ENCODE assay signal across 19 mouse cellular contexts in the genomic region with DNA sequence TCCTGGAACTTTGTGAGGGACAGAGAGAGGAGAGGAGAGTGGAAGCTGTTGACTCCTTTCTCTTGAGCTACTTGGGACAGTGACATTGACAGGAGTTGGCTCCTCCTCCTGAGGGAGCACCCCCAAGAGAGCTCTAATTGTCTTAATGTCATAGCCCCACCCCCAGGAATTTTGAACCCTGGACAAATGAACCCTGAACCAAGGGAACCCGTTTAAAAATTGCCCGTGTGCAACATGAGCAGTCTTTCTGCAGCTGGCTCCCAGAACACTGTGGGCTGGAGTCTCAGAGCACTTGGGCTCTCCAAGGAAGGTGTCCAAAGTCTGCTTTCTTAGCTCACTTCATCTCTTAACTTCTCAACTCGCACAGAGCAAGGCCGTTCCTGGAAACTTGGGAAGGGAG.
A peak's percentile ranks its signal among the peaks of the same experiment; 100 is the strongest.
DNase-seq lines count a peak whose midpoint lies in the region.
"Had no signal": no experiment of that assay in that cellular context is flagged by ENCODE, and none has a peak within 500 bp of the region (broad histone marks: within the 10 kb centered on the region; RNA-seq: fewer than 3 reads in every experiment).

No protein-coding gene starts in this region.

- H3K9me3 ChIP-seq in embryonic facial prominence, embryonic 10.5 days, result no peaks in the 10 kb centered on the region
- H3K9me3 ChIP-seq: forebrain, embryonic 10.5 days; intestine, embryonic 15.5 days; lung, embryonic 15.5 days had no signal

- H3K27me3 ChIP-seq in embryonic facial prominence, embryonic 10.5 days (replicated peaks; ENCODE audit: low read depth, poor library complexity, severe bottlenecking), result 0 out of 2 replicates have a peak, but pooled peaks cover 2% of the 10 kb centered on the region
- H3K27me3 ChIP-seq: intestine, embryonic 15.5 days; liver, embryonic 13.5 days; lung, embryonic 15.5 days had no signal

- peak overlapping the region; percentile 72 for H3K27ac ChIP-seq in embryonic facial prominence, embryonic 10.5 days (replicated peaks)
- H3K27ac ChIP-seq: forebrain, embryonic 10.5 days; heart, adult 2 months; hindbrain, embryonic 14.5 days; intestine, embryonic 15.5 days; liver, embryonic 13.5 days; lung, embryonic 15.5 days; stomach, postnatal 0 days had no signal

- DNase-seq in kidney, adult 11 months, result peak; percentile 42
- DNase-seq in kidney, postnatal 10 days, result no peak
- no peak for DNase-seq in embryonic facial prominence, embryonic 10.5 days (ENCODE audit: low spot score)
- peak; percentile 57 for DNase-seq in kidney, adult 9 months
- DNase-seq in kidney, postnatal 25 days, result peak; percentile 8 to 41
- DNase-seq in heart, adult 8-10 months (ENCODE audit: low spot score), result no peak
- no peak for DNase-seq in layer of hippocampus, adult 9-11 months
- DNase-seq: adrenal gland, postnatal 36 days; cerebellum, adult 9-10 months; gastrocnemius, postnatal 36 days; heart, adult 2 months; liver, embryonic 13.5 days; thymus, adult 2 months; thymus, postnatal 4 days had no signal

- WGBS in embryonic facial prominence, embryonic 10.5 days, result 25% methylated on average over 4 of the region's 4 CpGs

- peaks cover 42% of the 10 kb centered on the region for H3K4me1 ChIP-seq in embryonic facial prominence, embryonic 10.5 days
- H3K4me1 ChIP-seq: liver, embryonic 13.5 days had no signal

- H3K4me3 ChIP-seq in embryonic facial prominence, embryonic 10.5 days, result no peak overlapping the region
- H3K4me3 ChIP-seq: forebrain, embryonic 10.5 days; heart, adult 2 months; intestine, embryonic 15.5 days; liver, embryonic 13.5 days; lung, embryonic 15.5 days had no signal

- H3K36me3 ChIP-seq in embryonic facial prominence, embryonic 10.5 days (replicated peaks), result no peaks in the 10 kb centered on the region
- H3K36me3 ChIP-seq: forebrain, embryonic 10.5 days; intestine, embryonic 15.5 days; liver, embryonic 13.5 days; lung, embryonic 15.5 days had no signal

Comparison
In these comparisons a context has a peak if more than half of its experiments do, and no peak if none do; other contexts are left out.
1. DNase-seq: peak in kidney, adult 11 months (single experiment), kidney, adult 9 months (single experiment) and kidney, postnatal 25 days (2 of 2); none in kidney, postnatal 10 days (single experiment), embryonic facial prominence, embryonic 10.5 days (single experiment), heart, adult 8-10 months (single experiment) and layer of hippocampus, adult 9-11 months (single experiment).